Mouse (Mus musculus) duodenum, adult 2 months (tissue): Measurements from ENCODE around the gene Evpl. TPM values are rescaled to one million over a fixed set of nuclear protein-coding genes. Genes with fewer than 3 reads are reported as not detected.

Source experiments
- polyA plus RNA-seq: library from polyadenylated mRNA; depleted of rRNA; stranded (reverse); fragments of >200 nt; gene quantifications from 2 replicates; pipeline ENCODE4 v1.2.3, GENCODE M21; 2012; ENCODE audit warnings: low replicate concordance; rRNA removed

Gene Evpl
- 5.0 and 6.3 TPM in 2 replicates for polyA plus RNA-seq

DNA sequence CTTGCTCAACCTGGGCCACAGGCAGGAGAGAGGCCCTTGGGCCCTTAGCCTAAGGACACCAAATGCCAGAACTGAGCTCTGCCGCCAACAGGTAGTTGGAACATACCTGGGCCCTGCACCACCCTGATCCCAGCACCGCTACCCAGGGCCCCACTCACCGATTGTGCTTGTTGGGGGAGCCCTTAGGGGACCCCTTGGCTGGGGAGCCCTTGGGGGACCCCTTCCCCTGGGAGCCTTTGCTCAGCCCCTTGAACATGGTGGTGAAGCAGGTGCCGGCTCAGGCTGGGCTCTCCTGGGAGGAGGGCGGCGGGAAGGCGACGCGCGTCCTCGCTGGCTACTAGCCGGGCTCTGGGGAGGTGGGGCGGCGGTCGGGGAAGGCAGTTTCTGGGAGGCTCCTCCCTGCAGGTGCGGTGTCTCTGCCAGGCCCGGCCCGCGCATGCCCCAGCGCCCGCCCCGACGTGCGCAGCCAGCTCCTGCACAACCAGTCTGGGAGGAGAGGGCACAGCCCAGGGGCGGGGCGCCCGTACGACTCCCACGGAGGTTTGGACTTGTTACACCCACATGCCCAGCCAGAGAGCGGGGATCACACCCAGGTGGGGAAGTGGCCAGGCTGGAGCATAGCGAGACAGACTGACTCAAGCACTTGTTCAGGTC is at the start of gene Evpl:
TSS of gene Evpl (minus strand) at position 336 of the 654 bp plus-strand sequence.

DNA sequence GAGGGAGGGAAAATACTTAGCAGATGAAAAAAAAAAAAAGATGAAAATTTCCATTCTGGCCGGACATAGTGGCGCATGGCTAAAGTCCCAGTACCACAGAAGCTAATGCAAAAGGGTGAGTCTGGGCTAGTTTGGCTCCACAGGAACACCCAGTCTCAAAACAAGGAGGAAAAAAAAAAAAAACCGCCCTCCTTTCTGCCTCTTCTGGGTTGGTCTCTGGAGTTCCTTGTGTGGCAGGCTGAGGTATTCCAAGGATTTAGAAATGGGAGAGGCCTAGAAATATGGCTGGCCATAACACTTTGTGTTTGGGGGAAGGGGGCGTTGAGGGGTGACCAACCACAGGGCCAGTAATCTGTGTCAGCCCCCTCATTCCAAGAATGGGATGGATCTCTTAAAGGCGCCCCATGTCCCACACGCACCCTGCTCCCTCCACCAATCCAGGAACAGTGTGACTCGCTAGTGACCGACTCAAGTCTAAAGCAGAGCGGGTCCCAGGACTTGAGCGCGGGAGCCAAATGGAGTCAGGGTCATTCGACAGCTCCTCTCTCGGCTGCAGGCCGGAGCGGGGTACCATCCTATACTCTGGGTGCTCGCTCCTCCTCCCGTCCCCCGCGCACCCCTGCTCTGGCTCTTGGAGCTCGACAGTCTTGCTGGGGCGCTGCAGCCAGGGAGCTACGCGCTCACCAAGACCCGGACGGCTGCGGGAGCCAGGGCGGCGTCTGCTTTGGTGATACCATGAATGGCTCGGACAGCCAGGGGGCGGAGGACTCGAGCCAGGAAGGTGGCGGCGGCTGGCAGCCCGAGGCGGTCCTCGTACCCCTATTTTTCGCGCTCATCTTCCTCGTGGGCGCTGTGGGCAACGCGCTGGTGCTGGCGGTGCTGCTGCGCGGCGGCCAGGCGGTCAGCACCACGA is 43.1 kb upstream of the Evpl start, which contains the start of gene Galr2:
TSS of gene Galr2 (plus strand) at position 189 of the 913 bp plus-strand sequence.

DNA sequence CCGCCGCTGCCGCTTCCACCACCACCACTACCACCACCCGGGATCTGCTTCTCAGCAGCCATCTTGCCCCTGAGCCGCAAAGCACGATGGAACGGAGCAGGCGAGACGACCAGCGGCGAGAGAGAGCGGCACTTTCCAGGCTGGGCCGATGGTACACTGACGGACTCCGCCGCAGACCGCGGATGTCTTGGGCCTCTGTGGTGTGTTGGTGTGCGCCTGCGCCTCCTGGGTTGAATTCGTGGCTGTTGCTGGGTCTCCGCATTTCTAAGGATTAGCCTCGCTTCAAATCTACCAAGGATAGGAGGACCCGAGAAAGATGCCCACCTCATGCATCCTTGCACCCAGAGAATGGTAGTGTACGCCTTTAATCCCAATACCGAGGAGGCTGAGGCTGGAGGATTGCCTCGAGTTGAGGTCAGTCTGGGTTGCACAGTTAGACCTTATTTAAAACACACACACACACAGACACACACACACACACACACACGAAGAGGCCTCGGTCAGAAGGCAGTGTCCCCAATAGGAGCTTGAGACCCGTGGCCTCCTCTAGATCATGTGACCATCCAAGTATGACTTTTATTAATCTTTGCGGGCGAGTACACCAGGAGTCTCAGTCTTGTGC is 36.3 kb upstream of the Evpl start, which contains the start of gene Srp68:
TSS of gene Srp68 (minus strand) at position 173 of the 622 bp plus-strand sequence.

DNA sequence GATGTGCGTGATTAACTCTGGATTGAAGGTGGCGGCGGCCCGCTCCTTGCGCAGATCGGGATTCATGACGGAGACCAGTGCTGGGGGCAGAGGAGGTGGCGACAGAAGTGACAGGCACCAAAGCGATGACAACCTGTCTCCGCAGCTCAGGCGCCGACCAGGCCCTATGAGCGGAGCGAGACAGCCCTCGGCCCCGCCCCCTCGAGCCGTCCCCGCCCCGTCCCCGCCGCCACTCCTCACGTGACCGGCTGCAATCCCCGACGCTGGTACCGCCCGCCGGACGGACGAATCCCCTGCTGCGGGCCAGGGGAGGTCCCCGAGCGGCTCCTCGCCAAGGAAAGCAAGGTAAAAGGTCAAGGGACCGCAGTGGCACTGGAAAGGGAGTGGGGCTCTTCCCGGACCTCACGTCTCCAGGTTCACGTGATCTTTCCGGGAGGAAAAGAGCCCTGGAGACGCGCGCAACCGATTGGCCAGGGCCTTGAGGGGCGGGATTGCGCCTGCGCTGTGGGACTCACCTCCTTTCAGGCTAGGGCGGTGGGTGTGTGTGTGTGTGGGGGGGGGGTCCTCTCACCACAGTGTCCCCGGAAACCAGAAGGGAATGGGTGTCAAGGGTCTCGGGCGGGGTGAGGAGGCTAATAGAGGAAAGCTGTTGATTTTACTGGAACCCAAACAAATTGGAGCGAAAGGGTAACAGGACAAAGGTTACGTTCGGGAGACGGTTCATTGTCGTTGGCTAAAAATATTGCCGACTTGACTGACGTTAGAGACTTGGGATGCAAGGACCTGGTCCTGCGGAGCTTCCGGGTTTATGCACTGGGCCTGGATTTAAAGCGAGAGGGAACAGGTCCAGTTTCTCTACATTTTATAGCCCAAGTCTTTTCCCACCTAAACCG is 39.0 kb downstream of the Evpl start, which contains the start of the genes Ten1 and Acox1:
TSS of gene Ten1 (plus strand) at position 217 of the 893 bp plus-strand sequence.
TSS of gene Acox1 (minus strand) at position 407 of the 893 bp plus-strand sequence.

Other genes starting within 250 kb of the Evpl start
- gene Galk1, start 225.4 kb downstream of the Evpl start, polyA plus RNA-seq = 75.5 and 95.6 TPM in 2 replicates
- 118 and 156 TPM in 2 replicates for gene H3f3b, start 210.1 kb downstream of the Evpl start, polyA plus RNA-seq
- 16.6 and 27.4 TPM in 2 replicates for gene Unk, start 207.8 kb downstream of the Evpl start, polyA plus RNA-seq
- 5.5 and 11.2 TPM in 2 replicates for gene Unc13d, start 160.1 kb downstream of the Evpl start, polyA plus RNA-seq
- 285 and 420 TPM in 2 replicates for gene Wbp2, start 151.1 kb downstream of the Evpl start, polyA plus RNA-seq
- gene Trim47, start 110.9 kb downstream of the Evpl start, polyA plus RNA-seq = 36.2 and 37.8 TPM in 2 replicates
- gene Trim65, start 106.9 kb downstream of the Evpl start, polyA plus RNA-seq = 10.0 and 11.2 TPM in 2 replicates
- gene Mrpl38, start 99.2 kb downstream of the Evpl start, polyA plus RNA-seq = 57.3 and 106 TPM in 2 replicates
- gene Fbf1, start 69.9 kb downstream of the Evpl start, polyA plus RNA-seq = 4.7 and 8.8 TPM in 2 replicates
- 19.6 and 27.1 TPM in 2 replicates for gene Ten1, start 39.2 kb downstream of the Evpl start, polyA plus RNA-seq
- gene Acox1, start 39.0 kb downstream of the Evpl start, polyA plus RNA-seq = 87.1 and 95.2 TPM in 2 replicates
- gene Srp68, start 36.1 kb upstream of the Evpl start, polyA plus RNA-seq = 26.5 and 29.7 TPM in 2 replicates
- gene Galr2, start 42.9 kb upstream of the Evpl start, polyA plus RNA-seq = 4.7 and 14.9 TPM in 2 replicates
- gene Exoc7, start 69.2 kb upstream of the Evpl start, polyA plus RNA-seq = 12.6 and 16.3 TPM in 2 replicates
- gene Foxj1, start 97.3 kb upstream of the Evpl start, polyA plus RNA-seq = 0.15 and 0.22 TPM in 2 replicates
- 1.9 and 2.1 TPM in 2 replicates for gene Rnf157, start 175.0 kb upstream of the Evpl start, polyA plus RNA-seq
- gene Ubald2, start 196.0 kb upstream of the Evpl start, polyA plus RNA-seq = 255 and 734 TPM in 2 replicates
- gene Qrich2, start 228.2 kb upstream of the Evpl start, polyA plus RNA-seq = 0.11 and 0.49 TPM in 2 replicates